Mouse (Mus musculus): ENCODE measurements at regions not wholly inside any gene's neighbourhood (a gene's known extent, or its start where the extent isn't known, plus 50 kb on each side); places are given as distances from the start of the nearest gene placed in this dataset.
A peak's percentile ranks its signal among the peaks of the same experiment; 100 is the strongest.

GRCm38 (mm10) chr10:16231821-16232220, 1491.2 kb upstream of the Cited2 start:
- no peak for ATAC-seq (ENCODE audit: low FRiP score, low read depth)
- Histone ChIP-seq H3K4me2 (replicated peaks) (no peak overlapping the region), H3K27me3 (replicated peaks) (no peaks in the 10 kb centered on the region), H3K9ac (no peak overlapping the region), H3K9me3 (no peaks in the 10 kb centered on the region), H3K36me3 (no peaks in the 10 kb centered on the region), H3K27ac (no peak overlapping the region), H3K4me1 (no peaks in the 10 kb centered on the region), H3K4me3 (no peak overlapping the region)
- 64% methylated on average over 2 of the region's 2 CpGs for WGBS

- Histone ChIP-seq H3K9me3 (no peaks in the 10 kb centered on the region), H3K4me2 (replicated peaks) (no peak overlapping the region), H3K9ac (no peak overlapping the region), H3K4me3 (no peak overlapping the region), H3K27me3 (replicated peaks) (no peaks in the 10 kb centered on the region), H3K27ac (no peak overlapping the region), H3K36me3 (no peaks in the 10 kb centered on the region), H3K4me1 (no peaks in the 10 kb centered on the region)
- 54% methylated on average over 4 of the region's 4 CpGs for WGBS
- ATAC-seq (ENCODE audit: low FRiP score, low read depth): 0 out of 2 replicates have a peak, but pooled peaks have one; percentile 58
Observed at GRCm38 (mm10) chr10:16233612-16234106, 1489.4 kb upstream of the Cited2 start.

GRCm38 (mm10) chr10:16256329-16256728, 1466.7 kb upstream of the Cited2 start:
- no peaks in the 10 kb centered on the region for H3K4me1 ChIP-seq
- H3K36me3 ChIP-seq: no peaks in the 10 kb centered on the region
- H3K27ac ChIP-seq: no peak overlapping the region
- H3K4me2 ChIP-seq (replicated peaks): no peak overlapping the region
- no peaks in the 10 kb centered on the region for H3K9me3 ChIP-seq
- no peak overlapping the region for H3K9ac ChIP-seq
- ATAC-seq (ENCODE audit: low FRiP score, low read depth): no peak
- H3K4me3 ChIP-seq: no peak overlapping the region
- H3K27me3 ChIP-seq (replicated peaks): no peaks in the 10 kb centered on the region

- Histone ChIP-seq H3K4me3 (no peak overlapping the region), H3K27me3 (replicated peaks) (no peaks in the 10 kb centered on the region), H3K36me3 (no peaks in the 10 kb centered on the region), H3K4me1 (no peaks in the 10 kb centered on the region), H3K27ac (no peak overlapping the region), H3K4me2 (replicated peaks) (no peak overlapping the region), H3K9ac (no peak overlapping the region), H3K9me3 (no peaks in the 10 kb centered on the region)
- WGBS: 92% methylated on average over 5 of the region's 5 CpGs
- no peak for ATAC-seq (ENCODE audit: low FRiP score, low read depth)
Observed at GRCm38 (mm10) chr10:16272786-16273185, 1450.2 kb upstream of the Cited2 start.

GRCm38 (mm10) chr10:16317026-16317425, 1406.0 kb upstream of the Cited2 start:
- Histone ChIP-seq H3K9ac (no peak overlapping the region), H3K27me3 (replicated peaks) (no peaks in the 10 kb centered on the region), H3K36me3 (no peaks in the 10 kb centered on the region), H3K4me1 (no peaks in the 10 kb centered on the region), H3K9me3 (no peaks in the 10 kb centered on the region), H3K4me3 (no peak overlapping the region), H3K27ac (no peak overlapping the region), H3K4me2 (replicated peaks) (no peak overlapping the region)
- WGBS: 87% methylated on average over 10 of the region's 10 CpGs
- ATAC-seq (ENCODE audit: low FRiP score, low read depth): no peak

GRCm38 (mm10) chr10:16337546-16337945, 1385.5 kb upstream of the Cited2 start:
- no peak for ATAC-seq (ENCODE audit: low FRiP score, low read depth)

GRCm38 (mm10) chr10:16341496-16341895, 1381.5 kb upstream of the Cited2 start:
- no peak for ATAC-seq (ENCODE audit: low FRiP score, low read depth)
- H3K27ac ChIP-seq: no peak overlapping the region
- no peaks in the 10 kb centered on the region for H3K4me1 ChIP-seq
- H3K9ac ChIP-seq: no peak overlapping the region
- H3K4me3 ChIP-seq: no peak overlapping the region
- H3K36me3 ChIP-seq: no peaks in the 10 kb centered on the region
- no peak overlapping the region for H3K4me2 ChIP-seq (replicated peaks)
- H3K27me3 ChIP-seq (replicated peaks): no peaks in the 10 kb centered on the region
- no peaks in the 10 kb centered on the region for H3K9me3 ChIP-seq

More at GRCm38 (mm10) chr10:16337546-16337945, 1385.5 kb upstream of the Cited2 start:
- Histone ChIP-seq H3K9ac (no peak overlapping the region), H3K4me1 (no peaks in the 10 kb centered on the region), H3K9me3 (no peaks in the 10 kb centered on the region), H3K27me3 (replicated peaks) (no peaks in the 10 kb centered on the region), H3K27ac (no peak overlapping the region), H3K4me2 (replicated peaks) (no peak overlapping the region), H3K36me3 (no peaks in the 10 kb centered on the region), H3K4me3 (no peak overlapping the region)
- 90% methylated on average over 1 of the region's 1 CpGs for WGBS

- Histone ChIP-seq H3K4me2 (replicated peaks) (no peak overlapping the region), H3K27ac (no peak overlapping the region), H3K4me3 (no peak overlapping the region), H3K36me3 (no peaks in the 10 kb centered on the region), H3K4me1 (no peaks in the 10 kb centered on the region), H3K27me3 (replicated peaks) (no peaks in the 10 kb centered on the region), H3K9ac (no peak overlapping the region), H3K9me3 (no peaks in the 10 kb centered on the region)
- whole genome bisulfite sequencing: 92% methylated on average over 3 of the region's 3 CpGs
- no peak for ATAC-seq (ENCODE audit: low FRiP score, low read depth)
Observed at GRCm38 (mm10) chr10:16364001-16364400, 1359.0 kb upstream of the Cited2 start.
